Mouse (Mus musculus): ENCODE measurements around the gene Sec24d. TPM values are rescaled to one million over a fixed set of nuclear protein-coding genes. Genes with fewer than 3 reads are reported as not detected.

The Sec24d gene
- total RNA-seq (2021) = 10 to 100 TPM; 10.5 to 12.6 TPM

GRCm38 (mm10) chr3:123266753-123267651 lies at the start of gene Sec24d:
TSS of gene Sec24d (plus strand) at chr3:123267455.
- intact Hi-C loops (cut with DNase I) = loop anchor here (1.0 kb wide), 1 partner anchor 31 kb away; no protein-coding TSS in a partner anchor

GRCm38 (mm10) chr3:123218646-123219045 lies 48.6 kb upstream of the Sec24d start:
- DNase-seq (ENCODE audit: low spot score in 2 of 2) = no peak
- intact Hi-C loops (cut with DNase I) = no loop called here

More at GRCm38 (mm10) chr3:123266753-123267651, at the start of gene Sec24d:
- peak; percentile 71 to 83 for DNase-seq (ENCODE audit: low spot score in 2 of 2)

- intact Hi-C loops (cut with DNase I) = no loop called here
- no peak for DNase-seq (ENCODE audit: low spot score in 2 of 2)
Observed at GRCm38 (mm10) chr3:123227276-123227675, 40.0 kb upstream of the Sec24d start.

GRCm38 (mm10) chr3:123231639-123232038 lies 35.6 kb upstream of the Sec24d start:
- intact Hi-C loops (cut with DNase I) = loop anchor here (10.0 kb wide), 1 partner anchor 123 kb away; no protein-coding TSS in a partner anchor
- no peak for DNase-seq (ENCODE audit: low spot score in 2 of 2)

GRCm38 (mm10) chr3:123234191-123234836 lies 32.9 kb upstream of the Sec24d start:
- intact Hi-C loops (cut with DNase I) = loop anchor here (2.0 to 10.0 kb wide), 3 partner anchors 66 to 120 kb away; no protein-coding TSS in a partner anchor

GRCm38 (mm10) chr3:123235495-123235894 lies 31.8 kb upstream of the Sec24d start:
- no peak for DNase-seq (ENCODE audit: low spot score in 2 of 2)
- intact Hi-C loops (cut with DNase I) = loop anchor here (2.0 to 10.0 kb wide), 3 partner anchors 67 to 119 kb away; no protein-coding TSS in a partner anchor

More at GRCm38 (mm10) chr3:123234191-123234836, 32.9 kb upstream of the Sec24d start:
- peak; percentile 57 to 71 for DNase-seq (ENCODE audit: low spot score in 2 of 2)

GRCm38 (mm10) chr3:123235921-123236320 lies 31.3 kb upstream of the Sec24d start, which contains the start of gene Synpo2:
TSS of gene Synpo2 (minus strand) at chr3:123236149.
- DNase-seq (ENCODE audit: low spot score in 2 of 2) = peak; percentile 45 to 54
- intact Hi-C loops (cut with DNase I) = loop anchor here (2.0 to 10.0 kb wide), 3 partner anchors 67 to 119 kb away; no protein-coding TSS in a partner anchor

GRCm38 (mm10) chr3:123237039-123237438 lies 30.2 kb upstream of the Sec24d start:
- intact Hi-C loops (cut with DNase I) = loop anchor here (10.0 kb wide), 1 partner anchor 118 kb away; no protein-coding TSS in a partner anchor
- no peak for DNase-seq (ENCODE audit: low spot score in 2 of 2)

- DNase-seq (ENCODE audit: low spot score in 2 of 2) = no peak
- intact Hi-C loops (cut with DNase I) = loop anchor here (10.0 kb wide), 1 partner anchor 117 kb away; no protein-coding TSS in a partner anchor
Observed at GRCm38 (mm10) chr3:123237446-123237845, 29.8 kb upstream of the Sec24d start.

GRCm38 (mm10) chr3:123244376-123244775 lies 22.9 kb upstream of the Sec24d start:
- DNase-seq (ENCODE audit: low spot score in 2 of 2) = no peak
- intact Hi-C loops (cut with DNase I) = no loop called here

GRCm38 (mm10) chr3:123245646-123246045 lies 21.6 kb upstream of the Sec24d start:
- intact Hi-C loops (cut with DNase I) = no loop called here
- DNase-seq (ENCODE audit: low spot score in 2 of 2) = no peak

- intact Hi-C loops (cut with DNase I) = no loop called here
- DNase-seq (ENCODE audit: low spot score in 2 of 2) = no peak
Observed at GRCm38 (mm10) chr3:123256181-123257101, 10.8 kb upstream of the Sec24d start.

- intact Hi-C loops (cut with DNase I) = no loop called here
Observed at GRCm38 (mm10) chr3:123258709-123259108, 8.5 kb upstream of the Sec24d start.

GRCm38 (mm10) chr3:123264706-123265105 lies 2.5 kb upstream of the Sec24d start:
- intact Hi-C loops (cut with DNase I) = no loop called here
- DNase-seq (ENCODE audit: low spot score in 2 of 2) = peak; percentile 3 to 29

More at GRCm38 (mm10) chr3:123258709-123259108, 8.5 kb upstream of the Sec24d start:
- no peak for DNase-seq (ENCODE audit: low spot score in 2 of 2)

GRCm38 (mm10) chr3:123267741-123268201 lies 516 bp downstream of the Sec24d start:
- intact Hi-C loops (cut with DNase I) = loop anchor here (1.0 kb wide), 1 partner anchor 31 kb away; no protein-coding TSS in a partner anchor
- peak; percentile 51 to 74 for DNase-seq (ENCODE audit: low spot score in 2 of 2)

- DNase-seq (ENCODE audit: low spot score in 2 of 2) = no peak
- intact Hi-C loops (cut with DNase I) = no loop called here
Observed at GRCm38 (mm10) chr3:123282866-123283615, 15.8 kb downstream of the Sec24d start.

- intact Hi-C loops (cut with DNase I) = no loop called here
- no peak for DNase-seq (ENCODE audit: low spot score in 2 of 2)
Observed at GRCm38 (mm10) chr3:123284284-123284683, 17.0 kb downstream of the Sec24d start.

- intact Hi-C loops (cut with DNase I) = no loop called here
- DNase-seq (ENCODE audit: low spot score in 2 of 2) = no peak
Observed at GRCm38 (mm10) chr3:123285649-123286048, 18.4 kb downstream of the Sec24d start.
